Mouse (Mus musculus) thymus, postnatal 36 days (tissue): ENCODE data around the gene Gm6502.
"Not testable (repeated sequence)": the region's sequence is repeated elsewhere in the genome, so short reads cannot be mapped to it uniquely, and the experiment has no call there.

ENCODE experiments used
- DNase-seq, 2 experiments: peaks; one replicate each; pipeline ENCODE4 v3.0.0; 2022; ENCODE audit warnings: mixed read lengths in 2 of 2

Gm6502 gene

GRCm38 (mm10) chr5:94314135-94314534, at the start of gene Gm6502:
Gene Gm6502 (plus strand): TSS chr5:94314435.
- not testable (repeated sequence) for DNase-seq

- DNase-seq = not testable (repeated sequence)
These were observed 7.5 kb upstream of the Gm6502 start, which contains the start of gene A430089I19Rik for GRCm38 (mm10) chr5:94306696-94307095. Gene A430089I19Rik (minus strand): TSS chr5:94306796.

GRCm38 (mm10) chr5:94339449-94339848, 25.2 kb downstream of the Gm6502 start, which contains the start of gene AA792892:
Gene AA792892 (plus strand): TSS chr5:94339749.
- not testable (repeated sequence) for DNase-seq
